Mouse (Mus musculus) midbrain, embryonic 14.5 days (tissue): Measurements from ENCODE around the gene N4bp2. TPM values are rescaled to one million over a fixed set of nuclear protein-coding genes. Genes with fewer than 3 reads are reported as not detected.
A peak's percentile ranks its signal among the peaks of the same experiment; 100 is the strongest.

Source experiments
- ATAC-seq: fragments of 200-750 bp; cut with Nextera tagmentation; 2 replicates; pipeline ENCODE4 v1.8.0; 2017; ENCODE audit warnings: moderate number of reproducible peaks, moderate library complexity; ENCODE audit not compliant: low FRiP score, low TSS enrichment
- DNase-seq: peaks from one replicate; pipeline ENCODE4 v3.0.0-alpha.2; 2015
- H3K27ac ChIP-seq: fragments of 300-500 bp; sonication (generic); replicated peaks from 2 replicates; pipeline ENCODE4 v1.5.1; 2014; ENCODE audit warnings: mild to moderate bottlenecking, low read depth, low read length, moderate library complexity
- H3K27me3 ChIP-seq: fragments of 300-500 bp; sonication (generic); 2 replicates; pipeline ENCODE4 v1.6.1; 2014; ENCODE audit warnings: low read length, control low read depth, mixed read lengths; ENCODE audit not compliant: control insufficient read depth, insufficient read depth
- H3K36me3 ChIP-seq: fragments of 300-500 bp; sonication (generic); 2 replicates; pipeline ENCODE4 v1.6.1; 2014; ENCODE audit warnings: low read length, control low read depth; ENCODE audit not compliant: control insufficient read depth, insufficient read depth
- H3K4me1 ChIP-seq: fragments of 300-500 bp; sonication (generic); 2 replicates; pipeline ENCODE4 v1.6.1; 2014; ENCODE audit warnings: mild to moderate bottlenecking, antibody characterized with exemption, low read length, control low read depth; ENCODE audit not compliant: control insufficient read depth, insufficient read depth
- H3K4me2 ChIP-seq: fragments of 300-500 bp; sonication (generic); 2 replicates; pipeline ENCODE4 v1.6.1; 2014; ENCODE audit warnings: mild to moderate bottlenecking, low read length, moderate library complexity
- H3K4me3 ChIP-seq: fragments of 300-500 bp; sonication (generic); replicated peaks from 2 replicates; pipeline ENCODE4 v1.5.1; 2014; ENCODE audit warnings: low read depth, low read length
- H3K9ac ChIP-seq: fragments of 300-500 bp; sonication (generic); replicated peaks from 2 replicates; pipeline ENCODE4 v1.6.1; 2014; ENCODE audit warnings: mild to moderate bottlenecking, low read length, moderate library complexity
- H3K9me3 ChIP-seq: fragments of 300-500 bp; sonication (generic); 2 replicates; pipeline ENCODE4 v1.6.1; 2016; ENCODE audit warnings: low read length, control low read depth, mixed read lengths; ENCODE audit not compliant: control insufficient read depth
- WGBS: fragments of 180-500 bp; shearing (Covaris S2); extraction: QIAGEN DNeasy Blood & Tissue Kit; methylation state at CpG from one replicate; pipeline ENCODE4 v1.1.7; 2014; 5-methylcytosine and 5-hydroxymethylcytosine counted together
- polyA plus RNA-seq: library from polyadenylated mRNA; unstranded; fragments of >200 nt; fragmentation: Nextera tagmentation; extraction: Ambion mirVana; gene quantifications from 2 replicates; pipeline ENCODE4 v1.2.1, GENCODE M21; 2014

Gene N4bp2
- polyA plus RNA-seq, 1 experiment from 2014 or later = 32.6 TPM

- Histone ChIP-seq H3K36me3 (no peaks in the 10 kb centered on the region), H3K27ac (no peak overlapping the region), H3K9me3 (no peaks in the 10 kb centered on the region), H3K4me3 (no peak overlapping the region), H3K4me1 (peaks cover 10% of the 10 kb centered on the region; the same call in 1 of the 2 replicates), H3K27me3 (no peaks in the 10 kb centered on the region), H3K9ac (no peak overlapping the region), H3K4me2 (no peak overlapping the region)
- WGBS = 83% methylated on average over 5 of the region's 5 CpGs
- DNase-seq = no peak
- ATAC-seq = no peak
These were observed 2.3 kb upstream of the N4bp2 start for GRCm38 (mm10) chr5:65761020-65761419.

- Histone ChIP-seq H3K36me3 (no peaks in the 10 kb centered on the region), H3K4me1 (peaks cover 13% of the 10 kb centered on the region; the same call in 1 of the 2 replicates), H3K9ac (no peak overlapping the region), H3K27me3 (no peaks in the 10 kb centered on the region), H3K4me3 (no peak overlapping the region), H3K27ac (no peak overlapping the region; the same call in 1 of the 2 replicates), H3K4me2 (peak overlapping the region; percentile 18), H3K9me3 (no peaks in the 10 kb centered on the region)
- ATAC-seq = no peak
- peak; percentile 79 for DNase-seq
These were observed 1.4 kb upstream of the N4bp2 start for GRCm38 (mm10) chr5:65761921-65762320.

- WGBS = 0% methylated on average over 3 of the region's 3 CpGs
- no peak for ATAC-seq
These were observed 635 bp upstream of the N4bp2 start for GRCm38 (mm10) chr5:65762686-65763085.

GRCm38 (mm10) chr5:65763916-65764785 lies 830 bp downstream of the N4bp2 start:
- peak; percentile 95 for DNase-seq
- Histone ChIP-seq H3K4me3 (peak overlapping the region; percentile 97), H3K9me3 (no peaks in the 10 kb centered on the region), H3K4me2 (peak overlapping the region; percentile 81), H3K27me3 (no peaks in the 10 kb centered on the region), H3K36me3 (no peaks in the 10 kb centered on the region), H3K27ac (peak overlapping the region; percentile 100), H3K9ac (peak overlapping the region; percentile 100), H3K4me1 (peaks cover 13% of the 10 kb centered on the region; the same call in 1 of the 2 replicates)
- ATAC-seq = peak; percentile 89
- under 1% methylated on average over 94 of the region's 121 CpGs for WGBS

More at GRCm38 (mm10) chr5:65762686-65763085, 635 bp upstream of the N4bp2 start:
- peak overlapping the region; percentile 100 for H3K27ac ChIP-seq
- H3K4me1 ChIP-seq = peaks cover 13% of the 10 kb centered on the region; the same call in 1 of the 2 replicates
- H3K4me2 ChIP-seq = peak overlapping the region; percentile 81
- peak overlapping the region; percentile 97 for H3K4me3 ChIP-seq
- H3K9ac ChIP-seq = peak overlapping the region; percentile 100
- H3K27me3 ChIP-seq = no peaks in the 10 kb centered on the region
- H3K36me3 ChIP-seq = no peaks in the 10 kb centered on the region
- no peaks in the 10 kb centered on the region for H3K9me3 ChIP-seq
- no peak for DNase-seq

GRCm38 (mm10) chr5:65764786-65765634 lies 1.7 kb downstream of the N4bp2 start:
- no peaks in the 10 kb centered on the region for H3K27me3 ChIP-seq
- peak overlapping the region; percentile 97 for H3K4me3 ChIP-seq
- H3K36me3 ChIP-seq = no peaks in the 10 kb centered on the region
- peak overlapping the region; percentile 81 for H3K4me2 ChIP-seq
- no peaks in the 10 kb centered on the region for H3K9me3 ChIP-seq
- ATAC-seq = peak; percentile 87
- peak overlapping the region; percentile 100 for H3K27ac ChIP-seq
- peaks cover 13% of the 10 kb centered on the region; the same call in 1 of the 2 replicates for H3K4me1 ChIP-seq
- 4% methylated on average over 36 of the region's 36 CpGs for WGBS
- DNase-seq = peak; percentile 95
- H3K9ac ChIP-seq = peak overlapping the region; percentile 100

GRCm38 (mm10) chr5:65765635-65765911 lies 2.3 kb downstream of the N4bp2 start:
- ATAC-seq = no peak
- Histone ChIP-seq H3K9ac (peak overlapping the region; percentile 100; the same call in 1 of the 2 replicates), H3K27me3 (no peaks in the 10 kb centered on the region), H3K9me3 (no peaks in the 10 kb centered on the region), H3K4me3 (peak overlapping the region; percentile 97), H3K27ac (peak overlapping the region; percentile 100; the same call in 1 of the 2 replicates), H3K4me1 (peaks cover 13% of the 10 kb centered on the region; the same call in 1 of the 2 replicates), H3K36me3 (no peaks in the 10 kb centered on the region), H3K4me2 (peak overlapping the region; percentile 81)
- whole genome bisulfite sequencing = 56% methylated on average over 5 of the region's 5 CpGs
- no peak for DNase-seq

GRCm38 (mm10) chr5:65768007-65768406 lies 4.7 kb downstream of the N4bp2 start:
- no peak overlapping the region for H3K4me3 ChIP-seq
- no peaks in the 10 kb centered on the region for H3K27me3 ChIP-seq
- ATAC-seq (no peak), DNase-seq (no peak)
- no peak overlapping the region for H3K9ac ChIP-seq
- H3K27ac ChIP-seq = no peak overlapping the region
- H3K9me3 ChIP-seq = no peaks in the 10 kb centered on the region
- H3K4me1 ChIP-seq = peaks cover 9% of the 10 kb centered on the region; the same call in 1 of the 2 replicates
- H3K36me3 ChIP-seq = peaks cover 6% of the 10 kb centered on the region; the same call in 1 of the 2 replicates
- 90% methylated on average over 5 of the region's 5 CpGs for WGBS
- no peak overlapping the region for H3K4me2 ChIP-seq

GRCm38 (mm10) chr5:65770065-65770464 lies 6.7 kb downstream of the N4bp2 start:
- 92% methylated on average over 7 of the region's 7 CpGs for WGBS
- no peak overlapping the region for H3K4me3 ChIP-seq
- ATAC-seq = no peak

More at GRCm38 (mm10) chr5:65770065-65770464, 6.7 kb downstream of the N4bp2 start:
- H3K4me2 ChIP-seq = no peak overlapping the region
- no peak overlapping the region for H3K9ac ChIP-seq
- peaks cover 6% of the 10 kb centered on the region; the same call in 1 of the 2 replicates for H3K36me3 ChIP-seq
- no peaks in the 10 kb centered on the region for H3K27me3 ChIP-seq
- H3K4me1 ChIP-seq = peaks cover 9% of the 10 kb centered on the region; the same call in 1 of the 2 replicates
- no peaks in the 10 kb centered on the region for H3K9me3 ChIP-seq
- DNase-seq = no peak
- no peak overlapping the region for H3K27ac ChIP-seq
